Mouse (Mus musculus) testis, adult 10 weeks (tissue): Measurements from ENCODE around the gene Gm10486. TPM values are rescaled to one million over a fixed set of nuclear protein-coding genes. Genes with fewer than 3 reads are reported as not detected.

ENCODE experiments used
- polyA plus RNA-seq: library from polyadenylated mRNA; stranded (reverse); fragments of 350-450 nt; fragmentation: Illumina TruSeq; extraction: RNeasy Lipid Tissue Mini Kit (QIAGEN cat#74804); gene quantifications from one replicate; pipeline ENCODE4 v1.2.3, GENCODE M21; 2014; ENCODE audit warnings: low read depth, low replicate concordance

The Gm10486 gene
- polyA plus RNA-seq = 28.9 TPM

GRCm38 (mm10) chrX:35067084-35067483 is at the start of gene Gm10486:
Gm10486 (plus strand) TSS chrX:35067384.

